Mouse (Mus musculus): ENCODE data around the gene Lmbrd2. TPM values are rescaled to one million over a fixed set of nuclear protein-coding genes. Genes with fewer than 3 reads are reported as not detected.
"Not testable (repeated sequence)": the region's sequence is repeated elsewhere in the genome, so short reads cannot be mapped to it uniquely, and the experiment has no call there.

The Lmbrd2 gene
- total RNA-seq, 1 experiment, result 24.1 TPM

DNA sequence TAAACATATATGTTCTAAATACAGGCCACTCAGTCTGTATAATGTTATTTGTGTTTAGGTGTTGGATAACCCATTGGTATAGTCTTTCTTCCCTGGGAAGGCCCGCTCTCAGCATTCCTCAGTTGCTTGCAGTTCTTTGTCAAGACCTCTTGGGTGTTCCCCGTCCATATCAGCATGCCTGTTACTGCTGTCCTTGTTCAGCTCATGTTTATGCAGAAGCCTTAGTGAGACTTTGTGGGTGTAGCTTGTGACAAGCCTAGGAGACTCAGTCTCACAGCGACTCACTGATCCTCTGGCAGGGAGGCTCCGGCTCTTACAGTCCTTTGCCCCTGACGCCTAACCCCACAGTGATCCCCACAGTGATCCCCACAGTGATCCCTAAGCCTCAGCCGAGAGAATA is 23.8 kb downstream of the Lmbrd2 start:
- H3K9me3 ChIP-seq (ENCODE audit: control insufficient read depth, insufficient read depth, low read depth, low read length), result no peaks in the 10 kb centered on the region
- no peak overlapping the region for H3K27ac ChIP-seq (ENCODE audit: insufficient read depth, low read depth, low read length, poor library complexity, severe bottlenecking)
- peaks cover 3% of the 10 kb centered on the region; the same call in 1 of the 2 replicates for H3K36me3 ChIP-seq (ENCODE audit: control insufficient read depth, insufficient read depth, low read length, poor library complexity, severe bottlenecking)
- H3K4me3 ChIP-seq (ENCODE audit: insufficient read depth in 1 of 2, low read depth in 1 of 2, low read length in 2 of 2, poor library complexity in 1 of 2, severe bottlenecking in 1 of 2), result no peak overlapping the region
- TF ChIP-seq ZC3H11A (IDR thresholded peaks at IDR 0.05; ENCODE audit: borderline replicate concordance, low read depth, low read length), result no peak
- TF ChIP-seq ZNF384 (IDR thresholded peaks at IDR 0.05; ENCODE audit: low read depth, low read length), result no peak
- TF ChIP-seq MAFK (IDR thresholded peaks at IDR 0.05; ENCODE audit: insufficient read depth, low read depth, low read length), result no peak
- DNase-seq (ENCODE audit: low read depth, low spot score), result peak; percentile 17
- no peak overlapping the region for H3K9ac ChIP-seq (ENCODE audit: insufficient read depth, low read depth, low read length, poor library complexity, severe bottlenecking)
- H3K4me1 ChIP-seq (ENCODE audit: control insufficient read depth in 2 of 2, insufficient read depth in 2 of 2, low read length in 2 of 2, poor library complexity in 1 of 2), result peaks cover 0 to 4% of the 10 kb centered on the region in 2 experiments; a peak in 2 of 4 replicates
- in situ Hi-C loops (cut with MboI; ENCODE audit: low sequenced_read_pairs in 2 of 2, unreplicated experiment in 2 of 2), result no loop called here

DNA sequence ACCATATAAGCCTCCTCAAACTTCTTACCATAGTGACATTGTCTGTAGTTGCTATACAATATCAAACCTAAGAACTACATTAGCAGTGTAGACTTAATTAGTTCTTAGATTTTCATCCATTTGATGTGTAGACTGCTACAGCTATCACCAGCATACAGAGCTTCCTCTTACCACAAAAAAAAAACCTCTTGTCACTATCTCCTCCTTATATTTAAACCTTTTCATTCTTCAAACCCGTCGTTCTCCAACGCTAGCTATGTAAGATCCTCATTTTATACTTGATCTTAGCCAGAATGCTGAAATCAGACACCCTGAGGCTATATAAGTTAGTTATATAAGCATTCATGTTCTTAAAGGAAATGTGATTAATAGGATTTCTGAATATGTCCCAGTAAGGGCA is 36.7 kb downstream of the Lmbrd2 start:
- H3K27ac ChIP-seq (ENCODE audit: insufficient read depth, low read depth, low read length, poor library complexity, severe bottlenecking), result no peak overlapping the region
- no peaks in the 10 kb centered on the region for H3K9me3 ChIP-seq (ENCODE audit: control insufficient read depth, insufficient read depth, low read depth, low read length)
- H3K4me1 ChIP-seq (ENCODE audit: control insufficient read depth in 2 of 2, insufficient read depth in 2 of 2, low read length in 2 of 2, poor library complexity in 1 of 2), result peaks cover 0 to 1% of the 10 kb centered on the region in 2 experiments; a peak in 1 of 4 replicates
- H3K36me3 ChIP-seq (ENCODE audit: control insufficient read depth, insufficient read depth, low read length, poor library complexity, severe bottlenecking), result peaks cover under 1% of the 10 kb centered on the region; the same call in 1 of the 2 replicates
- TF ChIP-seq MAFK (IDR thresholded peaks at IDR 0.05; ENCODE audit: insufficient read depth, low read depth, low read length), result no peak
- TF ChIP-seq ZNF384 (IDR thresholded peaks at IDR 0.05; ENCODE audit: low read depth, low read length), result no peak
- TF ChIP-seq HCFC1 (IDR thresholded peaks at IDR 0.05; ENCODE audit: borderline replicate concordance, insufficient read depth, low read length), result no peak
- no peak for TF ChIP-seq ZC3H11A (IDR thresholded peaks at IDR 0.05; ENCODE audit: borderline replicate concordance, low read depth, low read length)
- no peak for TF ChIP-seq CHD2 (IDR thresholded peaks at IDR 0.05; ENCODE audit: low read depth, low read length)
- H3K4me3 ChIP-seq (ENCODE audit: insufficient read depth in 1 of 2, low read depth in 1 of 2, low read length in 2 of 2, poor library complexity in 1 of 2, severe bottlenecking in 1 of 2), result no peak overlapping the region
- in situ Hi-C loops (cut with MboI; ENCODE audit: low sequenced_read_pairs in 2 of 2, unreplicated experiment in 2 of 2), result no loop called here
- H3K9ac ChIP-seq (ENCODE audit: insufficient read depth, low read depth, low read length, poor library complexity, severe bottlenecking), result no peak overlapping the region
- DNase-seq (ENCODE audit: low read depth, low spot score), result no peak

DNA sequence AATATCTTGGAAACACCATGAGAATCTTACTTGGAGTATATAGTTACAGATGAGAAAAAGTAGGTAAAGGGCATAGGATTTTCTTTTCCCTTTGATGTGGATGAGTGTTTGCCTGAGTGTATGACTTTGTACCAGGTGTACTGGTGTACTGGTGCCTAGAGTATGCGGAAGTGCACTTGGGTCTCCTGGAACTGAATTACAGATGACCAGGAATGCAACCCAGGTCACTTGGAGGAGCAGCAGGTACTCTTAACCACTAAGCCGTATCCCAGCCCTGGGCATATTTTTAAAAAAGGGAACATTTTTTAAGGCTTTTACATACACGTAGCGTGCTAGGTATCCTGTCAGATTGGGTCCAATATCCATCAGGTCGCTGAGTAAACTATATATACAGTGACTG is 43.6 kb downstream of the Lmbrd2 start:
- Histone ChIP-seq H3K27ac (ENCODE audit: insufficient read depth, low read depth, low read length, poor library complexity, severe bottlenecking) (no peak overlapping the region), H3K9me3 (ENCODE audit: control insufficient read depth, insufficient read depth, low read depth, low read length) (no peaks in the 10 kb centered on the region), H3K4me3 (ENCODE audit: insufficient read depth in 1 of 2, low read depth in 1 of 2, low read length in 2 of 2, poor library complexity in 1 of 2, severe bottlenecking in 1 of 2) (no peak overlapping the region), H3K36me3 (ENCODE audit: control insufficient read depth, insufficient read depth, low read length, poor library complexity, severe bottlenecking) (peaks cover 5% of the 10 kb centered on the region), H3K9ac (ENCODE audit: insufficient read depth, low read depth, low read length, poor library complexity, severe bottlenecking) (no peak overlapping the region), H3K4me1 (ENCODE audit: control insufficient read depth in 2 of 2, insufficient read depth in 2 of 2, low read length in 2 of 2, poor library complexity in 1 of 2) (peaks cover 0 to 1% of the 10 kb centered on the region in 2 experiments; a peak in 1 of 4 replicates)
- TF ChIP-seq CHD2 (IDR thresholded peaks at IDR 0.05; ENCODE audit: low read depth, low read length), result no peak
- TF ChIP-seq HCFC1 (IDR thresholded peaks at IDR 0.05; ENCODE audit: borderline replicate concordance, insufficient read depth, low read length), result no peak
- TF ChIP-seq ZNF384 (IDR thresholded peaks at IDR 0.05; ENCODE audit: low read depth, low read length), result no peak
- TF ChIP-seq ZC3H11A (IDR thresholded peaks at IDR 0.05; ENCODE audit: borderline replicate concordance, low read depth, low read length), result no peak
- TF ChIP-seq MAFK (IDR thresholded peaks at IDR 0.05; ENCODE audit: insufficient read depth, low read depth, low read length), result no peak
- in situ Hi-C loops (cut with MboI; ENCODE audit: low sequenced_read_pairs in 2 of 2, unreplicated experiment in 2 of 2), result no loop called here
- no peak for DNase-seq (ENCODE audit: low read depth, low spot score)

GRCm38 (mm10) chr15:9189796-9190195 is 49.4 kb downstream of the Lmbrd2 start:
- Histone ChIP-seq H3K27ac (ENCODE audit: insufficient read depth, low read depth, low read length, poor library complexity, severe bottlenecking) (no peak overlapping the region), H3K36me3 (ENCODE audit: control insufficient read depth, insufficient read depth, low read length, poor library complexity, severe bottlenecking) (0 out of 2 replicates have a peak, but pooled peaks cover 2% of the 10 kb centered on the region), H3K9me3 (ENCODE audit: control insufficient read depth, insufficient read depth, low read depth, low read length) (no peaks in the 10 kb centered on the region), H3K9ac (ENCODE audit: insufficient read depth, low read depth, low read length, poor library complexity, severe bottlenecking) (no peak overlapping the region), H3K4me1 (ENCODE audit: control insufficient read depth in 2 of 2, insufficient read depth in 2 of 2, low read length in 2 of 2, poor library complexity in 1 of 2) (no peaks in the 10 kb centered on the region), H3K4me3 (ENCODE audit: insufficient read depth in 1 of 2, low read depth in 1 of 2, low read length in 2 of 2, poor library complexity in 1 of 2, severe bottlenecking in 1 of 2) (no peak overlapping the region)
- DNase-seq (ENCODE audit: low read depth, low spot score), result no peak
- in situ Hi-C loops (cut with MboI; ENCODE audit: low sequenced_read_pairs in 2 of 2, unreplicated experiment in 2 of 2), result no loop called here
- TF ChIP-seq MAFK (IDR thresholded peaks at IDR 0.05; ENCODE audit: insufficient read depth, low read depth, low read length) (no peak), CHD2 (IDR thresholded peaks at IDR 0.05; ENCODE audit: low read depth, low read length) (no peak), HCFC1 (IDR thresholded peaks at IDR 0.05; ENCODE audit: borderline replicate concordance, insufficient read depth, low read length) (no peak), ZC3H11A (IDR thresholded peaks at IDR 0.05; ENCODE audit: borderline replicate concordance, low read depth, low read length) (no peak), ZNF384 (IDR thresholded peaks at IDR 0.05; ENCODE audit: low read depth, low read length) (no peak)

DNA sequence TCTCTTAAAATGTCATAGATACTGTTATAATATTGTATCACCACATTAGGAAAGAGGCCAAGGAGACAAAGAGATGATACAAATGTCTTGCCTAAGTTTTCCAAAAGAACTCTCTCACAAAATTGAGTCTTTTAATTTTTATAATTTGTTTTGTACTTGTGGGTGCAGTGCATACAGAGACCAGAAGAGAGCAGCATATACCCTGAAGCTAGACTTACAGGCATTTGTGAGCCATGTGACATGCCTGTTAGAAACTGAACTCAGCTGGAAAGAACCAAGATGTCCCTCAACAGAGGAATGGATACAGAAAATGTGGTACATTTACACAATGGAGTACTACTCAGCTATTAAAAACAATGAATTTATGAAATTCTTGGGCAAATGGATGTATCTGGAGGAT is 52.3 kb downstream of the Lmbrd2 start:
- H3K9me3 ChIP-seq (ENCODE audit: control insufficient read depth, insufficient read depth, low read depth, low read length); H3K27ac ChIP-seq (ENCODE audit: insufficient read depth, low read depth, low read length, poor library complexity, severe bottlenecking); H3K4me3 ChIP-seq (ENCODE audit: insufficient read depth in 1 of 2, low read depth in 1 of 2, low read length in 2 of 2, poor library complexity in 1 of 2, severe bottlenecking in 1 of 2); H3K9ac ChIP-seq (ENCODE audit: insufficient read depth, low read depth, low read length, poor library complexity, severe bottlenecking); H3K4me1 ChIP-seq (ENCODE audit: control insufficient read depth in 2 of 2, insufficient read depth in 2 of 2, low read length in 2 of 2, poor library complexity in 1 of 2); in situ Hi-C loops (cut with MboI; ENCODE audit: low sequenced_read_pairs in 2 of 2, unreplicated experiment in 2 of 2); H3K36me3 ChIP-seq (ENCODE audit: control insufficient read depth, insufficient read depth, low read length, poor library complexity, severe bottlenecking); DNase-seq (ENCODE audit: low read depth, low spot score): not testable (repeated sequence)
- TF ChIP-seq ZC3H11A (IDR thresholded peaks at IDR 0.05; ENCODE audit: borderline replicate concordance, low read depth, low read length), result peak; percentile 75; the same call in 1 of the 2 replicates

All from ES-E14 (cell line).